Mouse (Mus musculus) olfactory bulb, adult 2 months (tissue): ENCODE results near the gene Pcdh18.

Experiments used
- CTCF ChIP-seq: fragments of 200-500 bp; IDR thresholded peaks from 2 replicates; pipeline ENCODE4 v1.5.1; 2012; ENCODE audit warnings: low read depth, mild to moderate bottlenecking, low read length, moderate library complexity; ENCODE audit not compliant: insufficient read depth
- POLR2A ChIP-seq: fragments of 200-500 bp; IDR thresholded peaks from 2 replicates; pipeline ENCODE4 v1.6.1; 2012; ENCODE audit warnings: mild to moderate bottlenecking, low read depth, low read length, moderate library complexity; ENCODE audit not compliant: insufficient read depth

DNA sequence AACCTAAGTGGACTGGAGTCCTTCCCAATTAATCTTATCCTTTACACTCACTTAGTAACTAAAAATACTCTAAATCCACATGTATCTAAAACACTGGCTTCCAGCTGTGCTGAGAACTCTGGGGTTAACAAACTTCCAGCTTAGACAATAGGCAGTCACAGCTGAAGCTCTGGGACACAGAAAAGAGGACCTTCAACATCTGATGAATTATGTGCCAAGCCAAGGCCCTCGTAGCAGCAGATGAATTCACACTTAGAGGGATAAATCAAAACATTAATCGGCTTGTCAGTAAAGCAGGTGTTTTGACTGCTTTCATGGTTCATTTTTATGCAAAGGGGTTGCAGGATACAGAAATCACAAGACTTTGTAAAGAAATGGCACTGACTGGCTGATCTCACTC, 57.2 kb downstream of the Pcdh18 start:
- TF ChIP-seq CTCF (no peak), POLR2A (no peak)
